Mouse (Mus musculus) layer of hippocampus, postnatal 36 days (tissue): ENCODE results near the gene Slc4a8. TPM values are rescaled to one million over a fixed set of nuclear protein-coding genes. Genes with fewer than 3 reads are reported as not detected.

ENCODE experiments used
- DNase-seq, 2 experiments: peaks; one replicate each; pipeline ENCODE4 v3.0.0; 2022
- total RNA-seq, 2 experiments: library from RNA; stranded (reverse); gene quantifications; 2 replicates each; pipeline ENCODE4 v1.2.3; 2021

Gene Slc4a8
- total RNA-seq: 10 to 100 TPM; 79.4 to 90.0 TPM

GRCm38 (mm10) chr15:100761419-100762185 is at the start of gene Slc4a8:
Slc4a8 (plus strand) TSS chr15:100761747.
- peak; percentile 92 to 95 for DNase-seq

- DNase-seq: no peak
Measured at GRCm38 (mm10) chr15:100714470-100714869, 47.1 kb upstream of the Slc4a8 start.

GRCm38 (mm10) chr15:100715399-100715993 is 46.1 kb upstream of the Slc4a8 start:
- no peak for DNase-seq

GRCm38 (mm10) chr15:100717933-100718332 is 43.6 kb upstream of the Slc4a8 start:
- no peak for DNase-seq

GRCm38 (mm10) chr15:100718572-100718971 is 43.0 kb upstream of the Slc4a8 start:
- DNase-seq: no peak

- DNase-seq: no peak
Measured at GRCm38 (mm10) chr15:100719217-100719616, 42.3 kb upstream of the Slc4a8 start.

GRCm38 (mm10) chr15:100720066-100720465 is 41.5 kb upstream of the Slc4a8 start:
- no peak for DNase-seq

GRCm38 (mm10) chr15:100721445-100721844 is 40.1 kb upstream of the Slc4a8 start:
- DNase-seq: no peak

- DNase-seq: no peak
Measured at GRCm38 (mm10) chr15:100722026-100722425, 39.5 kb upstream of the Slc4a8 start.

GRCm38 (mm10) chr15:100722564-100722963 is 39.0 kb upstream of the Slc4a8 start:
- DNase-seq: no peak

GRCm38 (mm10) chr15:100723505-100723904 is 38.0 kb upstream of the Slc4a8 start:
- no peak for DNase-seq

GRCm38 (mm10) chr15:100726721-100727120 is 34.8 kb upstream of the Slc4a8 start:
- DNase-seq: no peak

GRCm38 (mm10) chr15:100727834-100728233 is 33.7 kb upstream of the Slc4a8 start:
- DNase-seq: no peak

- no peak for DNase-seq
Measured at GRCm38 (mm10) chr15:100728586-100728985, 33.0 kb upstream of the Slc4a8 start.

GRCm38 (mm10) chr15:100729281-100729985 is 32.1 kb upstream of the Slc4a8 start, which contains the start of gene Galnt6:
Galnt6 (minus strand) TSS chr15:100729376.
- no peak for DNase-seq

- no peak for DNase-seq
Measured at GRCm38 (mm10) chr15:100731081-100731480, 30.5 kb upstream of the Slc4a8 start.

- DNase-seq: no peak
Measured at GRCm38 (mm10) chr15:100732580-100732979, 29.0 kb upstream of the Slc4a8 start.

GRCm38 (mm10) chr15:100735095-100735952 is 26.2 kb upstream of the Slc4a8 start:
- no peak for DNase-seq

GRCm38 (mm10) chr15:100735953-100736300 is 25.6 kb upstream of the Slc4a8 start:
- no peak for DNase-seq

GRCm38 (mm10) chr15:100737667-100738066 is 23.9 kb upstream of the Slc4a8 start:
- DNase-seq: no peak

- no peak for DNase-seq
Measured at GRCm38 (mm10) chr15:100738351-100738781, 23.2 kb upstream of the Slc4a8 start.

- DNase-seq: no peak
Measured at GRCm38 (mm10) chr15:100739442-100739841, 22.1 kb upstream of the Slc4a8 start.
